Mouse (Mus musculus) myocyte (in vitro differentiated cells): ENCODE results near the gene Slco3a1. TPM values are rescaled to one million over a fixed set of nuclear protein-coding genes. Genes with fewer than 3 reads are reported as not detected.

Experiments used
- H3K27me3 ChIP-seq: one replicate; pipeline ENCODE4 v1.6.1; 2011; ENCODE audit not compliant: control insufficient read depth, insufficient read depth, insufficient read length
- H3K36me3 ChIP-seq: one replicate; pipeline ENCODE4 v1.6.1; 2011; ENCODE audit not compliant: control insufficient read depth, insufficient read depth
- H3K4me2 ChIP-seq: one replicate; pipeline ENCODE4 v1.6.1; 2011; ENCODE audit warnings: low read depth, control low read depth
- H3K4me3 ChIP-seq: one replicate; pipeline ENCODE4 v1.5.1; 2011; ENCODE audit warnings: mild to moderate bottlenecking, control low read depth, moderate library complexity
- H3K79me2 ChIP-seq: one replicate; pipeline ENCODE4 v1.6.1; 2011; ENCODE audit not compliant: control insufficient read depth, insufficient read depth
- H3ac ChIP-seq: one replicate; pipeline ENCODE4 v1.6.1; 2011; ENCODE audit not compliant: control insufficient read depth, insufficient read length
- CEBPB ChIP-seq: IDR thresholded peaks from 2 replicates; pipeline ENCODE4 v1.6.1; 2011; ENCODE audit warnings: mild to moderate bottlenecking, moderate library complexity; ENCODE audit not compliant: poor library complexity, insufficient read depth, severe bottlenecking
- E2F4 ChIP-seq: IDR thresholded peaks from one replicate; pipeline ENCODE4 v1.6.1; 2011; ENCODE audit warnings: mild to moderate bottlenecking, control low read depth, moderate library complexity; ENCODE audit not compliant: insufficient read depth
- MAX ChIP-seq: IDR thresholded peaks from one replicate; pipeline ENCODE4 v1.6.1; 2011; ENCODE audit warnings: low read depth, mild to moderate bottlenecking, control low read depth
- MYOD1 ChIP-seq, 3 experiments: IDR thresholded peaks; one replicate each; pipeline ENCODE4 v1.6.1; 2011; ENCODE audit warnings: control low read depth in 2 of 3, low read depth in 2 of 3, mild to moderate bottlenecking in 2 of 3, moderate library complexity in 1 of 3; ENCODE audit not compliant: insufficient read length in 2 of 3, control insufficient read depth in 1 of 3
- MYOG ChIP-seq, 3 experiments: IDR thresholded peaks; one replicate each; pipeline ENCODE4 v1.6.1; 2011; ENCODE audit warnings: control low read depth in 2 of 3, low read depth in 2 of 3, mild to moderate bottlenecking in 2 of 3; ENCODE audit not compliant: insufficient read length in 2 of 3, control insufficient read depth in 1 of 3, insufficient read depth in 1 of 3
- POLR2A ChIP-seq: IDR thresholded peaks from one replicate; pipeline ENCODE4 v1.6.1; 2011; ENCODE audit warnings: low read depth, mild to moderate bottlenecking, control low read depth, moderate library complexity; ENCODE audit not compliant: insufficient read length
- POLR2AphosphoS2 ChIP-seq: IDR thresholded peaks from one replicate; pipeline ENCODE4 v1.6.1; 2011; ENCODE audit warnings: low read depth, control low read depth; ENCODE audit not compliant: insufficient read length
- REST ChIP-seq: IDR thresholded peaks from one replicate; pipeline ENCODE4 v1.6.1; 2011; ENCODE audit warnings: mild to moderate bottlenecking, control low read depth, moderate library complexity; ENCODE audit not compliant: insufficient read depth, insufficient read length
- SRF ChIP-seq: IDR thresholded peaks from one replicate; pipeline ENCODE4 v1.6.1; 2011; ENCODE audit warnings: low read depth; ENCODE audit not compliant: control insufficient read depth, insufficient read length
- TCF12 ChIP-seq: IDR thresholded peaks from one replicate; pipeline ENCODE4 v1.6.1; 2011; ENCODE audit warnings: mild to moderate bottlenecking, control low read depth; ENCODE audit not compliant: poor library complexity, insufficient read depth, severe bottlenecking
- TCF3 ChIP-seq: IDR thresholded peaks from one replicate; pipeline ENCODE4 v1.6.1; 2011; ENCODE audit warnings: low read depth, control low read depth; ENCODE audit not compliant: insufficient read length
- USF1 ChIP-seq: IDR thresholded peaks from one replicate; pipeline ENCODE4 v1.6.1; 2011; ENCODE audit warnings: low read depth, mild to moderate bottlenecking, control low read depth, moderate library complexity
- polyA plus RNA-seq: library from polyadenylated mRNA; unstranded; fragments of >200 nt; fragmentation: generic; extraction: Trizol; gene quantifications from one replicate; pipeline ENCODE4 v1.2.1, GENCODE M21; 2012; ENCODE audit warnings: missing spikeins

Gene Slco3a1
- polyA plus RNA-seq, 1 experiment = 50.7 TPM

DNA sequence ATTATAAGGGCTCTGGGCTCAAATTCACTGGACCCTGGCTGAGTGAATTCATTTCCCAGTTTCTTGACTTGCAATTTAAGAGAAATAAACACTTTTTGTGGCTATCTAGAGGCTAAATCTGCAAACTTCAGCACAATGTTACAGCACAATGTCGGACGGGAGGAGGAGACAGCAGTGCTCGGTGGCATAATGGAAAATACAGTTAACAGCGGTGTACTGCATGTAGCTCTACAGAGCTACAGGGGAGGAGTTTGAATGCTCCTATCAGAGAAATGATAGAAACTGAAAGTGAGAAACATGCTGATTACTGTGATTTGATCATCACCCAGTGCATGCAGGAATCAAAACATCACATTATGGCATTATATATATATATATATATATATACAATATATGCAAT is 68.5 kb downstream of the Slco3a1 start:
- H3K4me3 ChIP-seq = no peak overlapping the region
- no peaks in the 10 kb centered on the region for H3K36me3 ChIP-seq
- H3ac ChIP-seq = no peak overlapping the region
- H3K4me2 ChIP-seq = no peak overlapping the region
- H3K79me2 ChIP-seq = peaks cover 4% of the 10 kb centered on the region
- no peak for TF ChIP-seq TCF12
- no peak for TF ChIP-seq E2F4
- TF ChIP-seq REST = no peak
- no peak for TF ChIP-seq MYOG (IDR thresholded peaks at IDR 0.05; ENCODE audit: control insufficient read depth in 1 of 3, insufficient read depth in 1 of 3, insufficient read length in 2 of 3, low read depth in 2 of 3)
- TF ChIP-seq TCF3 = no peak
- TF ChIP-seq MYOD1 (IDR thresholded peaks at IDR 0.05; ENCODE audit: control insufficient read depth in 1 of 3, insufficient read length in 2 of 3, low read depth in 2 of 3) = no peak
- no peak for TF ChIP-seq CEBPB
- no peak for TF ChIP-seq USF1
- TF ChIP-seq POLR2AphosphoS2 = no peak
- TF ChIP-seq MAX = no peak
- TF ChIP-seq POLR2A = no peak
- TF ChIP-seq SRF = no peak
- no peaks in the 10 kb centered on the region for H3K27me3 ChIP-seq

DNA sequence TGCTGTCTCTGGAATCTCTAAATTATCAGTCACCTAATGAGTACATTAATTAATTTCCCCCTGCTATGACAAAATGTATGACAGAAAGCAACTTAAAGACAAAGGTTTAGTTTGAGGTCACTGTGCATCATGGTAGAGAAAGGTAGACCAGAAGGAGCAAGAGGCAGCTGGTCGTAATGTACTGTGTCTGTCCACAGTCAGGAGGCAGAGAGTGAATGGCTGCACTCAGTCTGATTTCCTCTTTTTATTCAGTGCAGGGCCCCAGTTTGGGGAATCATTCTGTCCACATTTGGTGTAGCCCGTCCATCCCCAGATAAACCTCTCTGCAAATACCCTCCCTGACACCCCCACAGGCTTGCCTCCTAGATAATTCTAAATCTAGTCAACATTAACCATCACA is 68.9 kb downstream of the Slco3a1 start:
- H3K4me2 ChIP-seq = no peak overlapping the region
- no peaks in the 10 kb centered on the region for H3K36me3 ChIP-seq
- peaks cover 4% of the 10 kb centered on the region for H3K79me2 ChIP-seq
- TF ChIP-seq POLR2AphosphoS2 (no peak), TCF12 (no peak), SRF (no peak), MAX (no peak), E2F4 (no peak), REST (no peak), CEBPB (no peak), POLR2A (no peak)
- H3K27me3 ChIP-seq = no peaks in the 10 kb centered on the region
- H3K4me3 ChIP-seq = no peak overlapping the region
- H3ac ChIP-seq = no peak overlapping the region

- peaks cover 8% of the 10 kb centered on the region for H3K79me2 ChIP-seq
- no peak overlapping the region for H3K4me2 ChIP-seq
- no peak overlapping the region for H3K4me3 ChIP-seq
- no peak overlapping the region for H3ac ChIP-seq
- TF ChIP-seq E2F4 (no peak), CEBPB (no peak), SRF (no peak), USF1 (no peak), TCF3 (no peak), REST (no peak), MYOG (IDR thresholded peaks at IDR 0.05; ENCODE audit: control insufficient read depth in 1 of 3, insufficient read depth in 1 of 3, insufficient read length in 2 of 3, low read depth in 2 of 3) (no peak), TCF12 (no peak), MAX (no peak), POLR2AphosphoS2 (no peak), POLR2A (no peak)
- no peaks in the 10 kb centered on the region for H3K36me3 ChIP-seq
- H3K27me3 ChIP-seq = no peaks in the 10 kb centered on the region
Measured at GRCm38 (mm10) chr7:74484024-74484385, 70.6 kb downstream of the Slco3a1 start.

DNA sequence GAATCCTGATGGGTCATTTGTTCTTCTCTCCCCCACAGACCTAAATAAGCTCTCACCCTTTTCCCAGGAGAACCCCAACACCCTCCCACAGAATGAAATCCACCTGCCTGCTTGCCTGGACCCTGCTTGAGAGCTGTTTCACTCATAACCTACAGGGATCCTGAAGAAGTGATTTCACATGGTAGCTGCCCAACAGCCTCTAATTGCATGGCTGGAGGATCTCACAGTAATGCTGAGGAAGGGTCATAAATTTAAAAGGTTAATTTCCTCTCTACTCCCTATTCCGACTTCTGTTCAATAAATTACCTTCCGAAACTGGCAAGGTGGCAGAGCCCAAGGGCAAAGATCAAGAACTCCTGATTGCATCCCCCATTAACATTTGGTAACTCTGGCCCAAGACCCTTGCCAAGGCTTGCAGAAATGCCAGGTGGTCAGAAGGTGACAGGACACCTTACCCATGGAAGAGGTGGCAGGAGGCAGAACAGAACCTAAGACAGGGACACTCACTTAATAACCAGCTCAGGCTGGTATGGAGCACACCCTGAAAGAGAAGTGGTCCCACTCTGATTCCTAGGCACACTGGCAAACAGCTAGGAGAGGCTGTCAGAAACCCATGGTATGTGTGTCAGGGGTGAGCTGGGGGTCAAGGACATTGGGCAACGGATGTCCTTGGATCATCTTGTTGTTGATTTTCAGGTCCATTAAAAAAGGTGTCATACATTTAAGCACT is 71.1 kb downstream of the Slco3a1 start:
- Histone ChIP-seq H3K36me3 (no peaks in the 10 kb centered on the region), H3K79me2 (peaks cover 13% of the 10 kb centered on the region)
- TF ChIP-seq SRF (no peak), CEBPB (no peak), TCF3 (no peak), POLR2A (no peak)

DNA sequence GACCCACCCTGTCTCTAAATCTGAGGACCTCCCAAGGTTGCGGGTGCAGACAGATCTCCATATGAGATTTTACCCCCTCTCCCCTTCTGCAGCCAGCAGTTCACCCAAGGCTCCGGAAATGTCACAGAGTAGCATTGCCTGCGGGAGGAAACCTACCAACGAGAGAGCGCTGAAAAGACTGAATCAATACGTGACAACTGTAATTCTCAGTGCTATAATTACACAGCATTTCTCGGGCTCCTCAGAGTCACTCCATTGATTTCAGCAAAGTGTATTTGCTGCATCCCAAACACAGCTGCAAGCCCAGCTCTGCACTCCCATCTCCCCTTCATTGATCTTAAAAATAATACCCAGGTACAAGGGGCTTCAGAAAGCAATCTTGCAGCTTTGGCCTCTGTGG is 82.8 kb downstream of the Slco3a1 start:
- no peak for TF ChIP-seq USF1
- TF ChIP-seq POLR2A = no peak
- TF ChIP-seq REST = no peak
- no peak for TF ChIP-seq MYOD1 (IDR thresholded peaks at IDR 0.05; ENCODE audit: control insufficient read depth in 1 of 3, insufficient read length in 2 of 3, low read depth in 2 of 3)
- no peak for TF ChIP-seq CEBPB
- TF ChIP-seq SRF = no peak
- TF ChIP-seq MYOG (IDR thresholded peaks at IDR 0.05; ENCODE audit: control insufficient read depth in 1 of 3, insufficient read depth in 1 of 3, insufficient read length in 2 of 3, low read depth in 2 of 3) = no peak
- TF ChIP-seq POLR2AphosphoS2 = no peak
- no peak for TF ChIP-seq TCF12
- no peak for TF ChIP-seq MAX
- TF ChIP-seq TCF3 = no peak
- TF ChIP-seq E2F4 = no peak
- no peaks in the 10 kb centered on the region for H3K27me3 ChIP-seq

More for the DNA sequence above, 71.1 kb downstream of the Slco3a1 start:
- Histone ChIP-seq H3K4me2 (no peak overlapping the region), H3ac (no peak overlapping the region), H3K4me3 (no peak overlapping the region), H3K27me3 (no peaks in the 10 kb centered on the region)

More for the DNA sequence above, 82.8 kb downstream of the Slco3a1 start:
- peaks cover 19% of the 10 kb centered on the region for H3K79me2 ChIP-seq
- no peak overlapping the region for H3K4me2 ChIP-seq
- no peaks in the 10 kb centered on the region for H3K36me3 ChIP-seq
- no peak overlapping the region for H3ac ChIP-seq
- H3K4me3 ChIP-seq = no peak overlapping the region
